Mouse (Mus musculus): Measurements from ENCODE around the gene Slc41a3.

DNA sequence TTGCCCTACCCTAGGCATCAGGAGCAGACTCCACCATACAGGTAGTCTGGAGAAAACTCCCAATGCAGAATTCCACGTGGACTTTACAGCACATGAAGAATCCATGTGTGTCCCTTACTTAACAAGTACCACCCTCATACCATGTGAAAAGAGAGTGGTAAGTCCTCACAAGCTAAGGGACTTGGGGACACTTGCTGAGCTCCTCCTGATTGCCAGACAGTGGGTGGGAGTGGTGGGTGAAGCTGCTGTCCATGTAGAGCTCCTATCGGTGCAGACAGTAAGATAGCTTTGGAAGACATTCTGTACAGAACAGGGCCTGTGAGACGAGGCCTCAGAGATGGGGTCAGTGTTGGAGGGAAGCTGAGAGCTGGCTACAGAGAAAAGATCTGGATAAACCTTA lies 36.6 kb upstream of the Slc41a3 start:
- TF ChIP-seq CTCF (IDR thresholded peaks at IDR 0.05; ENCODE audit: extremely low read depth, insufficient read depth, low read length) (no peak), POLR2A (IDR thresholded peaks at IDR 0.05; ENCODE audit: extremely low read depth, insufficient read depth, low read length) (no peak)

Data from cortical plate, adult 2 months (tissue).